Mouse (Mus musculus) bone marrow, adult 2 months (tissue): ENCODE data around the gene Bckdhb. TPM values are rescaled to one million over a fixed set of nuclear protein-coding genes. Genes with fewer than 3 reads are reported as not detected.
"Not testable (repeated sequence)": the region's sequence is repeated elsewhere in the genome, so short reads cannot be mapped to it uniquely, and the experiment has no call there.

Experiments
- H3K27ac ChIP-seq: fragments of 200-500 bp; 2 replicates; pipeline ENCODE4 v1.5.1; 2012; ENCODE audit warnings: low read depth, mild to moderate bottlenecking, control low read depth, inconsistent platforms, low read length; ENCODE audit not compliant: control insufficient read depth, poor library complexity, insufficient read depth
- H3K4me1 ChIP-seq: fragments of 200-500 bp; 2 replicates; pipeline ENCODE4 v1.6.1; 2011; ENCODE audit warnings: low read length; ENCODE audit not compliant: control insufficient read depth, insufficient read depth
- H3K4me3 ChIP-seq: fragments of 200-500 bp; replicated peaks from 2 replicates; pipeline ENCODE3; 2011; ENCODE audit warnings: mild to moderate bottlenecking, low read depth, low read length, control low read depth; ENCODE audit not compliant: control insufficient read depth
- CTCF ChIP-seq: fragments of 200-500 bp; IDR thresholded peaks from 2 replicates; pipeline ENCODE4 v1.5.1; 2011; ENCODE audit warnings: low read length, control low read depth; ENCODE audit not compliant: control insufficient read depth, insufficient read depth
- POLR2A ChIP-seq: fragments of 200-500 bp; IDR thresholded peaks from 2 replicates; pipeline ENCODE4 v1.6.1; 2011; ENCODE audit warnings: low read depth, mild to moderate bottlenecking, control low read depth, low read length, borderline replicate concordance; ENCODE audit not compliant: control insufficient read depth
- WGBS: fragments of 180-500 bp; shearing (Covaris S2); methylation state at CpG from one replicate; pipeline ENCODE4 v1.1.7; 2018; 5-methylcytosine and 5-hydroxymethylcytosine counted together
- polyA plus RNA-seq: library from polyadenylated mRNA; stranded (reverse); fragments of >200 nt; gene quantifications from 2 replicates; pipeline ENCODE4 v1.2.4, GENCODE M21; 2011; ENCODE audit warnings: low replicate concordance; ENCODE audit not compliant: missing spikeins, insufficient read depth, insufficient read length

The Bckdhb gene
- polyA plus RNA-seq, 1 experiment = 47.4 TPM

DNA sequence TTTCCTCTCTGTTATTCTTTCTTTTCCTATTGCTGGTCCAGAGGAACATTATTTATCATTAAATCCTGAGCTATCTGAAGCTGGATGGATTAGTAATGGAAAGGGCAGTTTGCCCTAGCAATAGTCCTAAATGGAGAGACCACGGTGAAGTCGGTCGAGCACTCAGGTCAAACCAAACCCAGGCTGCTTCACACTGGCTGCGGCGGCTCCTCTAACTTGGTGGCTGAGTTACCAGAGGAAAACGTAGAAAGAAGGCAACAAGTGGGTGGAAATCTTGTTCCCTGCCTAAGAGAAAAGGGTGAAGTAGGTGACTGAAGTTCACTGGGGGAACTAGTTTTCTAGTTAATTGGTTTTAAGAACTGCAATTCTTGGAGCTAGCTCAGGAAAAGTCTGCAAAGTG is 119.2 kb downstream of the Bckdhb start:
- Histone ChIP-seq H3K4me1 (no peaks in the 10 kb centered on the region), H3K4me3 (no peak overlapping the region), H3K27ac (no peak overlapping the region)
- TF ChIP-seq POLR2A (no peak), CTCF (no peak)
- 95% methylated on average over 6 of the region's 6 CpGs for WGBS

- 84% methylated on average over 2 of the region's 2 CpGs for WGBS
- TF ChIP-seq POLR2A (no peak), CTCF (no peak)
- no peak overlapping the region for H3K4me3 ChIP-seq
Observed at GRCm38 (mm10) chr9:84045632-84046031, 120.7 kb downstream of the Bckdhb start.

GRCm38 (mm10) chr9:84046334-84046733 is 121.4 kb downstream of the Bckdhb start:
- Histone ChIP-seq H3K27ac (no peak overlapping the region), H3K4me3 (no peak overlapping the region), H3K4me1 (no peaks in the 10 kb centered on the region)
- TF ChIP-seq POLR2A = no peak
- no peak for TF ChIP-seq CTCF
- WGBS = 87% methylated on average over 12 of the region's 12 CpGs

More at GRCm38 (mm10) chr9:84045632-84046031, 120.7 kb downstream of the Bckdhb start:
- H3K4me1 ChIP-seq = no peaks in the 10 kb centered on the region
- no peak overlapping the region for H3K27ac ChIP-seq

GRCm38 (mm10) chr9:84046961-84047360 is 122.0 kb downstream of the Bckdhb start:
- Histone ChIP-seq H3K4me3 (no peak overlapping the region), H3K4me1 (no peaks in the 10 kb centered on the region), H3K27ac (no peak overlapping the region)
- 84% methylated on average over 4 of the region's 4 CpGs for WGBS
- TF ChIP-seq POLR2A = no peak
- TF ChIP-seq CTCF = no peak

DNA sequence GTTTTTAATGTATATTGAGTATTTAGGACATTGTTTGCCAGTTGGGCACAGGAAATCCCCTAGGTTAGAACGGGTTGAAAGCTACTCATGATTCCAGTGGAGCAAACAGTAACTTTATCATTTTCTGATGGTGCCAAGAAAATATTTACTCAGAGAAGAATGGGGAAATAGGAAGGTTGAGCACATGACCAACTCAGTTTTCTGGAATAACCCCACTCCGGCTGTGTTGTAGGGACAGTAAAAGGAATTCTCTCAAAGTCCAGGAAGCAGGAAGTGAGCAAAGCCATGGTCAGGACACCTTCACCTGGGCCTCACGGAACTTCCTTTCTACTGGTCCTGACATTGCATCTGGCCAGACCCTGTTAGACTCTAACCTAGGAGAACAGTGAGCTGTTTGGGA is 122.5 kb downstream of the Bckdhb start:
- TF ChIP-seq CTCF (no peak), POLR2A (no peak)
- Histone ChIP-seq H3K4me1 (no peaks in the 10 kb centered on the region), H3K4me3 (no peak overlapping the region), H3K27ac (no peak overlapping the region)
- WGBS = 80% methylated on average over 3 of the region's 3 CpGs

GRCm38 (mm10) chr9:84049142-84049541 is 124.2 kb downstream of the Bckdhb start:
- H3K4me3 ChIP-seq = no peak overlapping the region
- WGBS = 60% methylated on average over 1 of the region's 1 CpGs

DNA sequence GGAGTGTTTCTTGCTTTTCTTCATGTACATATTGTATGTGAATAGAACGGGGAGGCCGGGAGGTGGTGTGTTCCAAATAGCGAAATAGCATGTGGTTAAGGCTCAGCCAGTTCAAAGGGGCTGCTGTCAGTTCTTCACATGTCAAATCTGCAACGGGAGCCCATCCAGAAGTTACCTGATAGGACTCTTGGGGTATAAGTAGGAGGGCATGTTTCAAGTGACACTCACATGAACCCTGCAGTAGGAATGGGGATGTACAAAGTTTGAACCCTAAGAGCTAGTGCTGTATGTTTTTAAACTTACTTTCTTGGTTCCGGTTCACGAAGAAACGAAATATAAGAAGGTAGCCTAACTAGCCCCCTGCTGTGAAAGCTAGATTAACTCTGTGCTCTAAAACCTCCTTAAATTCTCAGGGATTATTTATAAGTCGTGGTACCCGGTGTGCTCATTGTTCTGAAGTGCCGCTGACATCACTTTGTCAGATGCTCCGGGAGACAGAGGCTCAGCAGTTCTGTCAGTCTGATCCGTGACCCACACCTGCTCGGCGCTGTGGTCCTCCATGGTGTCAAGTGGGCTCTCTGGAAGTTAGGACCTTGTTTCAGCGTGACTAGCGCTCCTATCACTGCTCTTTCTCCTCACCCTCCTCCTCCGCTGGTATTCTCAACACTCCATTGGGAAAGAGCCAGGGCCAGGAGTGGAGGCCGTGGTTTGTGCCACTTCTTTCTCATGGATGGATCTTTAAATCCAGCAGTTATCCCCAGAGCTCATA is 126.1 kb downstream of the Bckdhb start:
- 90% methylated on average over 18 of the region's 18 CpGs for WGBS
- TF ChIP-seq POLR2A (no peak), CTCF (no peak)
- Histone ChIP-seq H3K4me1 (no peaks in the 10 kb centered on the region), H3K27ac (no peak overlapping the region), H3K4me3 (no peak overlapping the region)

More at GRCm38 (mm10) chr9:84049142-84049541, 124.2 kb downstream of the Bckdhb start:
- Histone ChIP-seq H3K27ac (no peak overlapping the region), H3K4me1 (no peaks in the 10 kb centered on the region)
- TF ChIP-seq POLR2A (no peak), CTCF (no peak)

DNA sequence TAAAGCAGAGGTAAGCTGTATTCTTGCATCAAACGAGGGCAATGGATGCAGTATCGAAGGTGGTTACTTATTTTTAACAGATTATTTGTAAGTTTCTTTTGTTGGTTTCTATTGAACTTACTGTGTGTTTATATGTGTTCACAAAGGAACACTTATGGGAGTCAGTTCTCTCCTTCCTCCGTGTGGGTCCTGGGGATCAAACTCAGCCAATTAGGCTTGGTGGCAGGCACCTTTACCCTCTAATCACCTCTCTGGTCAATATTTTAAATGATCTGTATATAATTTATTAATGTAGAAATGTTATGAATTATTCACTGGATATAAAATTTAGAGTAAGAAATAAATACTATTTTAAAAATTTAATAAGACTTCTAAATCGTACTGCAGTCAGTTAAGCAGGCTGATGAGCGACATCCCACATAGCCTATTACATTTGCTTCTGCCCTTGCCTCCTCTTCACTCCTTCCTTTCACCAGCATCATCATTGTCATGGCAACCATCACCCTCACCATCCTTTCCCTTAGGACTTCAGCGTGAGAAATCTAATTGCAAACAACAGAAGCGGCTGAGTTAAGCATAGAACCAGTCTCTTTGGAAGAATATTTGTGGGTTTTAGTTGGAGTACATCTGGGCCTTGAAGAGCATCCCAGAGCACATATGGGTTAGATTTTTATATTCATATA is 130.3 kb downstream of the Bckdhb start:
- Histone ChIP-seq H3K4me3 (no peak overlapping the region), H3K27ac (no peak overlapping the region), H3K4me1 (no peaks in the 10 kb centered on the region)
- TF ChIP-seq POLR2A = no peak
- no peak for TF ChIP-seq CTCF
- WGBS = 88% methylated on average over 7 of the region's 7 CpGs

DNA sequence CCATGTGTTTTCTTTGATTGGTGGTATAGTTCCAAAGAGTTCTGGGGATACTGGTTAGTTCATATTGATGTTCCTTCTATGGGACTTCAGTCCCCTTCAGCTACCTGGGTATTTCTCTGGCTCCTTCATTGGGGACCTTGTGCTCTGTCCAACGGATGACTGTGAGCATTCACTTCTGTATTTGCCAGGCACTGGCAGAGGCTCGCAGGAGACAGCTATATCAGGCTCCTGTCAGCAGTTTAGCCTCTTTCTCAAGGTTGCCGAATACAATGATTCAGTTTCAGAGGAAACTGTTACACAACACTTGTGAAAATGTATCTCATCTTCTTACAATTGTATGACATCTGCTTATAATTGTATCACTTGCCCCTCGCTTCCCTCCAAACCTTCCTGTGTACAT is 135.8 kb downstream of the Bckdhb start:
- not testable (repeated sequence) for H3K4me1 ChIP-seq, H3K4me3 ChIP-seq, H3K27ac ChIP-seq
- 51% methylated on average over 4 of the region's 4 CpGs for WGBS
